Mouse (Mus musculus) liver, embryonic 14.5 days (tissue): Measurements from ENCODE around the gene Sh3d21.

Experiments used
- CTCF ChIP-seq: IDR thresholded peaks from 2 replicates; pipeline ENCODE4 v1.5.1; 2016; ENCODE audit warnings: antibody characterized with exemption, low read depth, control low read depth
- EP300 ChIP-seq: IDR thresholded peaks from 2 replicates; pipeline ENCODE4 v1.6.1; 2016; ENCODE audit warnings: antibody characterized with exemption, low read depth

GRCm38 (mm10) chr4:126146974-126147532 is 16.2 kb downstream of the Sh3d21 start:
- no peak for TF ChIP-seq EP300
- TF ChIP-seq CTCF = no peak
